Mouse (Mus musculus): ENCODE data around the gene Bag5.

DNA sequence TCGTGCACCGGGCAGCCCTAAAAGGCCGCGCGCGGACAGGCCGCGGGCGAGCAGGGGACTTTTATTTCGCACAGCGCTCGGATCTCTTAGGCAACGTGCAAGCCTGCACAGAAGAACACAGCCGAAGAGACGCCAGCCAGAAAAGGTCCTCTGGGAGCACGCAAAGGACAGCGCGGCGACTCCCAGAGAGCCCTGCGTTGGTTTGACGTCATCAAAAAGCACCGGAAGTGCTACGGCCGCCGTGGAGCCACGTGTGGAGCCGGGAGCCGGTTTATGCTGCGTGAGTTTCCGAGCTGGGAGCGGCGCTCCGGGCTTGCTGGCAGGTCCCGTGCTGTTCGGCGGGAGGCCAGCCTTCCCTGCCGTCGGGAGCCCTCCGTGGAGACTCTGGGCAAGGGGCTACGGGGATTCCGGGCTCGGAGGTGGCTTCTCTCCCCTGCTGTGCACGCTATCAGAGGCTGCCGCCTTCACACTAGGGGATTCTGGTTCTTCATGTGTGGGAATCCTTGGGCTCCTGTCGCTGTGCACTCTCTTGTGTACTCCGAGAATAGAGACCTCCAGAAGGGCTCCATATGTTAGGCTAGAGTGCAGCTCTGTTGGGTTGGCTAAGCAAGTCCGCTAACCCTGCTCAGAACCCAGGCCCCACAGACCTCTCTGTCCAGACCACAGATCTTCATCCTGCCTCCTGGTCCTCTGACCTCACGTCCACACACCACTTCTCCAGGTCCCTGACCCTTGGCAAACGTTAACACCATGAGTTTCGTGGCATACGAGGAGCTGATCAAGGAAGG is 35.0 kb downstream of the Bag5 start, which contains the start of gene Trmt61a:
- TF ChIP-seq CTCF (IDR thresholded peaks at IDR 0.05; ENCODE audit: low read depth): no peak
- peak; percentile 80 for TF ChIP-seq EP300 (IDR thresholded peaks at IDR 0.05; ENCODE audit: low read depth)
